Mouse (Mus musculus) frontal cortex, adult (tissue): ENCODE results near the gene Map3k12.
A peak's percentile ranks its signal among the peaks of the same experiment; 100 is the strongest.

Source experiments
- ATAC-seq: cut with Nextera tagmentation; 2 replicates; pipeline ENCODE4 v1.9.2; 2017; ENCODE audit warnings: mild to moderate bottlenecking, moderate library complexity, mixed read lengths; ENCODE audit not compliant: low TSS enrichment

The Map3k12 gene

GRCm38 (mm10) chr15:102459381-102459780 lies 57.5 kb downstream of the Map3k12 start:
- ATAC-seq: no peak

- ATAC-seq: peak; percentile 94
Observed at GRCm38 (mm10) chr15:102458904-102459317, 58.0 kb downstream of the Map3k12 start, which contains the start of gene Prr13. Gene Prr13 (plus strand): TSS chr15:102459028.

- ATAC-seq: no peak
Observed at GRCm38 (mm10) chr15:102458050-102458736, 58.7 kb downstream of the Map3k12 start.

- no peak for ATAC-seq
Observed at GRCm38 (mm10) chr15:102455993-102456392, 60.9 kb downstream of the Map3k12 start.

- no peak for ATAC-seq
Observed at GRCm38 (mm10) chr15:102451666-102452430, 65.0 kb downstream of the Map3k12 start.

- ATAC-seq: no peak
Observed at GRCm38 (mm10) chr15:102450928-102451327, 65.9 kb downstream of the Map3k12 start.

GRCm38 (mm10) chr15:102449366-102449765 lies 67.5 kb downstream of the Map3k12 start:
- no peak for ATAC-seq
